Mouse (Mus musculus) intestine, embryonic 16.5 days (tissue): ENCODE data around the gene Knl1. TPM values are rescaled to one million over a fixed set of nuclear protein-coding genes. Genes with fewer than 3 reads are reported as not detected.

ENCODE experiments used
- ATAC-seq: fragments of 200-750 bp; cut with Nextera tagmentation; 2 replicates; pipeline ENCODE4 v1.8.0; 2017; ENCODE audit warnings: moderate TSS enrichment, moderate library complexity
- H3K27ac ChIP-seq: fragments of 300-500 bp; sonication (generic); 2 replicates; pipeline ENCODE4 v1.5.1; 2014; ENCODE audit warnings: mild to moderate bottlenecking, low read length
- H3K27me3 ChIP-seq: fragments of 300-500 bp; sonication (generic); replicated peaks from 2 replicates; pipeline ENCODE4 v1.6.1; 2014; ENCODE audit warnings: low read length, control low read depth, mixed read lengths; ENCODE audit not compliant: control insufficient read depth, insufficient read depth
- H3K36me3 ChIP-seq: fragments of 300-500 bp; sonication (generic); 2 replicates; pipeline ENCODE4 v1.6.1; 2014; ENCODE audit warnings: low read length, control low read depth; ENCODE audit not compliant: control insufficient read depth, insufficient read depth
- H3K4me1 ChIP-seq: fragments of 300-500 bp; sonication (generic); 2 replicates; pipeline ENCODE4 v1.6.1; 2014; ENCODE audit warnings: low read length, control low read depth, mixed read lengths; ENCODE audit not compliant: control insufficient read depth, insufficient read depth
- H3K4me2 ChIP-seq: fragments of 300-500 bp; sonication (generic); 2 replicates; pipeline ENCODE4 v1.6.1; 2014; ENCODE audit warnings: low read depth, low read length, control low read depth
- H3K4me3 ChIP-seq: fragments of 300-500 bp; sonication (generic); 2 replicates; pipeline ENCODE4 v1.5.1; 2014; ENCODE audit warnings: mild to moderate bottlenecking, low read length
- H3K9ac ChIP-seq: fragments of 300-500 bp; sonication (generic); 2 replicates; pipeline ENCODE4 v1.6.1; 2014; ENCODE audit warnings: low read depth, low read length
- H3K9me3 ChIP-seq: fragments of 300-500 bp; sonication (generic); 2 replicates; pipeline ENCODE4 v1.6.1; 2016; ENCODE audit warnings: low read length, control low read depth; ENCODE audit not compliant: control insufficient read depth
- WGBS: fragments of 180-500 bp; shearing (Covaris S2); extraction: QIAGEN DNeasy Blood & Tissue Kit; methylation state at CpG from one replicate; pipeline ENCODE4 v1.1.7; 2014; 5-methylcytosine and 5-hydroxymethylcytosine counted together
- polyA plus RNA-seq: library from polyadenylated mRNA; unstranded; fragments of >200 nt; fragmentation: Nextera tagmentation; extraction: Ambion mirVana; gene quantifications from 2 replicates; pipeline ENCODE4 v1.2.1, GENCODE M21; 2015

Gene Knl1
- polyA plus RNA-seq, 1 experiment from 2014 or later = 37.8 TPM

- Histone ChIP-seq H3K27me3 (no peaks in the 10 kb centered on the region), H3K4me1 (peaks cover 12% of the 10 kb centered on the region), H3K9me3 (no peaks in the 10 kb centered on the region), H3K27ac (no peak overlapping the region), H3K36me3 (no peaks in the 10 kb centered on the region), H3K4me3 (no peak overlapping the region), H3K4me2 (no peak overlapping the region), H3K9ac (no peak overlapping the region)
- ATAC-seq = no peak
- 63% methylated on average over 4 of the region's 4 CpGs for WGBS
Measured at GRCm38 (mm10) chr2:119032191-119032590, 14.7 kb upstream of the Knl1 start.

GRCm38 (mm10) chr2:119034656-119035396 lies 12.1 kb upstream of the Knl1 start, which contains the start of gene Rpusd2:
Rpusd2 (plus strand) TSS chr2:119034790.
- H3K4me1 ChIP-seq = peaks cover 8% of the 10 kb centered on the region
- peak; percentile 95 for ATAC-seq
- under 1% methylated on average over 49 of the region's 49 CpGs for WGBS
- peak within 1 kb of the TSS; percentile 91 for H3K9ac ChIP-seq
- H3K4me2 ChIP-seq = peak within 1 kb of the TSS; percentile 75
- H3K9me3 ChIP-seq = no peaks in the 10 kb centered on the region
- H3K4me3 ChIP-seq = peak within 1 kb of the TSS; percentile 97
- H3K27me3 ChIP-seq = no peaks in the 10 kb centered on the region
- H3K27ac ChIP-seq = peak within 1 kb of the TSS; percentile 85
- no peaks in the 10 kb centered on the region for H3K36me3 ChIP-seq

GRCm38 (mm10) chr2:119035397-119035745 lies 11.5 kb upstream of the Knl1 start:
- Histone ChIP-seq H3K4me1 (peaks cover 8% of the 10 kb centered on the region), H3K27ac (peak overlapping the region; percentile 85), H3K9ac (peak overlapping the region; percentile 91), H3K4me2 (peak overlapping the region; percentile 75), H3K9me3 (no peaks in the 10 kb centered on the region), H3K27me3 (no peaks in the 10 kb centered on the region), H3K4me3 (peak overlapping the region; percentile 97), H3K36me3 (no peaks in the 10 kb centered on the region)
- ATAC-seq = no peak
- 9% methylated on average over 7 of the region's 7 CpGs for WGBS

GRCm38 (mm10) chr2:119040882-119041281 lies 6.0 kb upstream of the Knl1 start:
- no peak for ATAC-seq
- H3K36me3 ChIP-seq = no peaks in the 10 kb centered on the region
- H3K4me1 ChIP-seq = no peaks in the 10 kb centered on the region
- no peaks in the 10 kb centered on the region for H3K9me3 ChIP-seq
- H3K27ac ChIP-seq = no peak overlapping the region
- WGBS = 48% methylated on average over 4 of the region's 4 CpGs
- no peak overlapping the region for H3K9ac ChIP-seq
- no peak overlapping the region for H3K4me3 ChIP-seq
- H3K27me3 ChIP-seq = no peaks in the 10 kb centered on the region
- no peak overlapping the region for H3K4me2 ChIP-seq

- H3K27ac ChIP-seq = no peak overlapping the region
- WGBS = 73% methylated on average over 2 of the region's 2 CpGs
- no peaks in the 10 kb centered on the region for H3K36me3 ChIP-seq
- H3K9ac ChIP-seq = no peak overlapping the region
- H3K9me3 ChIP-seq = no peaks in the 10 kb centered on the region
- H3K27me3 ChIP-seq = no peaks in the 10 kb centered on the region
- peaks cover 2% of the 10 kb centered on the region; the same call in 1 of the 2 replicates for H3K4me1 ChIP-seq
- H3K4me2 ChIP-seq = no peak overlapping the region
- H3K4me3 ChIP-seq = no peak overlapping the region
- ATAC-seq = no peak
Measured at GRCm38 (mm10) chr2:119045163-119045562, 1.8 kb upstream of the Knl1 start.

GRCm38 (mm10) chr2:119047849-119048248 lies 930 bp downstream of the Knl1 start:
- H3K27ac ChIP-seq = no peak overlapping the region
- no peaks in the 10 kb centered on the region for H3K27me3 ChIP-seq
- H3K4me3 ChIP-seq = peak overlapping the region; percentile 89
- 16% methylated on average over 4 of the region's 4 CpGs for WGBS
- no peak for ATAC-seq
- no peaks in the 10 kb centered on the region for H3K36me3 ChIP-seq
- H3K4me2 ChIP-seq = peak overlapping the region; percentile 59
- H3K4me1 ChIP-seq = peaks cover 2% of the 10 kb centered on the region; the same call in 1 of the 2 replicates
- H3K9ac ChIP-seq = peak overlapping the region; percentile 82
- no peaks in the 10 kb centered on the region for H3K9me3 ChIP-seq

GRCm38 (mm10) chr2:119050132-119050650 lies 3.3 kb downstream of the Knl1 start:
- H3K4me1 ChIP-seq = peaks cover 2% of the 10 kb centered on the region; the same call in 1 of the 2 replicates
- H3K9me3 ChIP-seq = no peaks in the 10 kb centered on the region
- H3K36me3 ChIP-seq = no peaks in the 10 kb centered on the region
- H3K4me3 ChIP-seq = no peak overlapping the region
- ATAC-seq = no peak
- no peaks in the 10 kb centered on the region for H3K27me3 ChIP-seq
- no peak overlapping the region for H3K4me2 ChIP-seq
- WGBS = 78% methylated on average over 4 of the region's 4 CpGs
- H3K27ac ChIP-seq = no peak overlapping the region
- no peak overlapping the region for H3K9ac ChIP-seq

GRCm38 (mm10) chr2:119060139-119060538 lies 13.2 kb downstream of the Knl1 start:
- Histone ChIP-seq H3K4me2 (no peak overlapping the region), H3K9ac (no peak overlapping the region), H3K27me3 (no peaks in the 10 kb centered on the region), H3K4me1 (no peaks in the 10 kb centered on the region), H3K36me3 (no peaks in the 10 kb centered on the region), H3K9me3 (no peaks in the 10 kb centered on the region), H3K4me3 (no peak overlapping the region), H3K27ac (no peak overlapping the region)
- WGBS = 91% methylated on average over 2 of the region's 2 CpGs
- ATAC-seq = no peak

- no peak for ATAC-seq
- H3K9ac ChIP-seq = no peak overlapping the region
- no peak overlapping the region for H3K4me2 ChIP-seq
- WGBS = 88% methylated on average over 4 of the region's 4 CpGs
- H3K27me3 ChIP-seq = no peaks in the 10 kb centered on the region
- no peaks in the 10 kb centered on the region for H3K4me1 ChIP-seq
- no peak overlapping the region for H3K4me3 ChIP-seq
- H3K27ac ChIP-seq = no peak overlapping the region
- H3K9me3 ChIP-seq = no peaks in the 10 kb centered on the region
- peaks cover 4% of the 10 kb centered on the region; the same call in 1 of the 2 replicates for H3K36me3 ChIP-seq
Measured at GRCm38 (mm10) chr2:119072397-119072796, 25.5 kb downstream of the Knl1 start.
